Mouse (Mus musculus): ENCODE data around the gene Foxj3.
"Not testable (repeated sequence)": the region's sequence is repeated elsewhere in the genome, so short reads cannot be mapped to it uniquely, and the experiment has no call there.

The Foxj3 gene

DNA sequence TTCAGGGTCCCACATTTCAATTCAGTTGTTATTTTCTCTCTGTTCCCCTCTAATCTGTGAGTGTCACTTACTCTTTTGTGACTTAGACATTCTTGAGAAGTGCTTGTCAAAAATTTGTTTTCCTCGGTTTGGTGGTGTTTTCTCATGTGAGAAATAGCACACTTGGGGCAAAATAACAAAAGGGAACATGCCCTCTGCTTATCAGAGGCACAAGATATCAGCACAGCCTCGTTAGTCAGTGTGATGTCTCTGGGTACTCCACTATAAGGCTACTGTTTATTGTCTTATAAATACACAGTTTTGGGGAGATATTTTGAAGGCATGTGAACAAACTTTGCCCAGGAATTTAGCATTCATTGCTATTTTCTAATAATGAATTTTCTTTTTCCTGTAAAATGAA lies 37.7 kb downstream of the Foxj3 start:
- no peak for DNase-seq

DNA sequence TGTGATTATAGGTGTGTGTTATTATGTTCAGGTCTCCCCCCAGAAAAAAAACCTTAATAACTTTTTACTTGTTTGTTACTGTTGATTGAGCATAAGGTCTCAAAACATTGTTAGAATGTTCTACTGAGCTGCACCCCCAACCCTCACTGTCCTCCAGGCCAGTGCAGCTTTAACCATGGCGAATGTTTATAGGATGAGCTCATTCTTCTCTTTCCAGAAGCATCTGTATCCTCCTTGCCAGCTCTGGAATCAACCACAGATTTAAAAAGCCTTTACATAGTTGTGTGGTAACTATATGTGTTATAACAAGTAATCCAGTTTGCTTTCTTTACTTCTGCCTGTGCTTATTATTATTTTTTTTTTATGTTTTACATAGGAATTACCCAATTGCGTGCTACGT lies 38.7 kb downstream of the Foxj3 start:
- no peak for DNase-seq

DNA sequence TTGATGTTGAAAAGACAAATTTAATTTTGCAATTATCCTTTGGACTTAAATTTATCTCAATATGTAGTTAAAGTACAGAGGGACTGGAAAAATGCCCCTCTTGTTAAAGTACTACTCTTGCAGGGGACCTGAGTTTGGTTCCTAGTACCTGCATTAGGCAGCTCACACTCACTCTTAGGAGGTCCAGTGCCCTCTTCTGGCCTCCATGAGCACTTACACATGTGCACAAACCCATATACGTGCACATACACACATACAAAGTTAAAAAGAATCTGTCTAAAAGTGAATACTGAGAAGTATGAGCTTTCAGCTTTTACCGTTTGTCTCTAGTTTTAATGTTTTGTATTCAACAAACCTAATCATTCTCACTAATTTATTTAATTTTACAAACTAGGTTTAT lies 51.2 kb downstream of the Foxj3 start:
- DNase-seq, result no peak

DNA sequence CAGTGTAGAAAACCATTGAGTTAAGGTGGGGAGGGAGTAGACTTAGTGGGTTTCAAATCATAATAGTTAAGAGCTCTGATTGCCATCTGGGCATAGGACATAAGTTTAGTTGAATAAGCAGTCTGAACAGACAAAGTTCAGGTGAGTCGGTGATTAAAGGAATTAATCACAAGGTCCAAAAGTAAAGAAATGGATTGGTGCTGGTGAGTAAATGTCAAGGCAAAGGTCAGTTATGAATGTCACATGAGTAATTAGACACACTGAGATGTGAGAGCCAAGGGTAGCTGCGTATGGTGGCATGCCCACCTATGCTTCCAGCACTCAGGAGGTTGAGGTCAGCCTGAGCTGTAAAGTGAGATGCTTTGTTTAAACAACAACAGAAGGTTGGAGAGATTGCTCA lies 52.6 kb downstream of the Foxj3 start:
- DNase-seq, result no peak

DNA sequence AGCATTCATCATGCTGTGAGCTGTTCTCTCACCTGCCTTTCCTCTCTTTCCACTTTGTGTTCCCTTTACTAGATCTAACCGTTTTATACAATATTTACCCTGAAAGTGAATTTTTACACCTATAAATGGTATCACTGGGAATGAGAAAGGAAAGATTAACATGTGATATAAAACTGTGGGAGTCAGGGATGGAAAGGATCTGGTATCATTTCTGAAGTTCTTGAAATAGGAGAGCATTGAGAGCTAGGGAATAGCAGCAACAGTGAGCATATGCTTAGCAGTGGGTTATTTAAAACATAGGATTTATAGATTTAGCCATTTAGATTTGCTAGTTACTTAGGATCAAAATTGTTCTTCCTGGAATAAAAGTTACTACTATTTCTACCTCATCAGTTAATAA lies 53.2 kb downstream of the Foxj3 start:
- DNase-seq, result no peak

DNA sequence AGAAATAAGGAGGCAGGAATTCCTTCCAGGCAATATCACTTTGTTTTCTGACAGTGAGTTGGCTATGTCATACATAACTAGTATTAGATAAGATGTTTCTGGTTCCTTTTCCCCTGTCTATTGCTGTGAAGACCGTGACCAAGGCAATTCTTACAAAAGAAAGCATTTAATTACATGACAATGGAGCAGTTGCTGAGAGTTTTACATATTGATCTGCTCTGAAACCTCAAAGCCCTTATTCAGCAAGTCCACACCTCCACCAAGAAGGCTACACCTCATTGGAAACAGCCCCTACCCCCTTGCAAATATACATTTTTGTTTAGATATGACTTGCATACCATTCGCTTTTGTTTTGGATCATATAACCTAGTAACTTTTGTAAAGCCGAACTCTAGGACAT lies 55.7 kb downstream of the Foxj3 start:
- no peak for DNase-seq

DNA sequence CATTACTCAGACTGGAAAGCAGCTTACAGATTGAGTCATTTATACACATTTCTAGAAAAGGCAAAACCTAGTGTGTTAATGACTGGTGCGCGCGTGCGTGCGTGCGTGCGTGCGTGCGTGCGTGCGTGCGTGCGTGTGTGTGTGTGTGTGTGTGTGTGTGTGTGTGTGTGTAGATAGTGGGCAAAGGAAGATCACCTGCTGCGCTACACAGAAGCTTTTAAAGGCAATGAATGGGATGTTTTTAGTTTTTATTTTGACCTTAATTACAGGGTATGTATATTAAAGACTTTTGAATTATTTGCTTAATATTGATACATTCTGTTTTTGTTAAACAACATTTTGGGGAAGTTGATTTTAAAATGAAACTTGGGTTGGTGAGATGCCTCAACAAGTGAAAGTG lies 57.5 kb downstream of the Foxj3 start:
- no peak for DNase-seq

DNA sequence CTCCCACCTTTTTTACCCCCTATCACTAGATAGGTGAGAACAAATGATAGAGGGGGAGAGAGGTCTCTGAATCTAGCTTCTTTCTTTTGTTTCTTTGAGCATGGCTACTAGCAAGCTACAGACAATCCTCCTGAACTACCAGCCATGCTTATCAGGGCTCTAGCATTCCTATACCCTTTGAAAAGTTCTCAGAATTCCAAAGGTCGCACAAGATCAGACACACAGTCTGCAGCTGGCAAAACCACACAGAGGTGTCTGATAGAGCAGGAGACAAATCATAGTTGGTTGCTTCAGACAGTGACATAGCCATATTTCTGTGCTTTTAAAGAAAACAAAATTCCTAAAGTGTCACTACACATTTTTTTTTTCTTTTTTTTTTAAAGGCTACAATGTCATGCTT lies 62.8 kb downstream of the Foxj3 start:
- no peak for DNase-seq

DNA sequence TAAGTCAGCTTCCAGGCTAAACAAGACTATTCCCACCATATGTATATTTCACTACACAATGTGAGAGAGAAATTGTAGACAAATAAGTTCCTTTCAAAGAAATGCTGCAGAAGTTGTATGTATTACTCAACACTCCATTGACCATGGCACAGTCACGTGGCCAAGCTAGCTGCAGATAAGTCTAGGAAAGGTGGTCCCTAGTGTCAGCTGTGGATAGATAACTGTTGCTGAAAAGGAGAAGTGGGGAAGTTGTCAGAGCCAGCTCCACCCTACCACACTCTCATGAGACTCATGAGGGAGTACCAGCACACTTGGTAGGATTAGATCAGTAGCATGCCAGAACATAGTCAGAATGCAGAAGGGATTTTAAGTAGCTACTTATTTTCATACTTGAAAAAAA lies 72.7 kb downstream of the Foxj3 start:
- no peak for DNase-seq

DNA sequence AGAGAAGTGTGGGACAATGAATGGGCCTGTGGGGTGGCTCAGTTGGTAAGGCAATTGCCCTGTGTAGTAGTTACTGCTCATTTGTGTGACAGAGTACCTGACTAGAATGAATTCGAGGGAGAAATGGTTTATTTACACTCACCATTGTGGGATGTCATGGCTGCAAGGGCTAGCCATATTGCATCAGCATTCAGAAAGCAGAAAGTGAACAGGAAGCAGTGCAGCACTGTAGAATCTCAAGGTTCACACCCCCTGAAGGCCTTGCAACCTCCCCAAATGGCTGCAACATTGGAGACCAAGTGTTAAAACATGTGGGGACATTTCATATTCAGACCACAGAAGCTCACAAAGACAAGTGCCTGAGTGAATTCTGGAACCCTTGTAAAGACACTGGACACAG lies 77.3 kb downstream of the Foxj3 start:
- DNase-seq, result no peak

DNA sequence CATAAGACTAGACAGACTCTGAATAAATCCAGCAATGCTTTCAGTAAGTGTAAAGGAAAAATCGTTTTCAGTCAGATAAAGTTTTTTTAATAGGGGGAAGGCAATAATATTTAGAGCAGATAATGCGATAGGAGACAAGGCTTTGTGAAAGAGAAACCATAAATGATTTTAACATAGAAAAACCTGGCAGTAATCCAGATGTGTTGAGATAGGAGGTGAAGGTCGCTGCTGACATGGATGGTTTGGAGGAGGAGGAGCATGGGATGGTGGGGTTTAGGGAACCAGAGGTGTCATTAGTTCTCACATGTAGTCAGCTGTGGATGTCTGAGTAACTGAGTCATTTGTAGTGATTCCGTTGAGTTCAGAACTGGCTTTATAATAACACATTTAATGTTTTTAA lies 77.9 kb downstream of the Foxj3 start:
- no peak for DNase-seq

DNA sequence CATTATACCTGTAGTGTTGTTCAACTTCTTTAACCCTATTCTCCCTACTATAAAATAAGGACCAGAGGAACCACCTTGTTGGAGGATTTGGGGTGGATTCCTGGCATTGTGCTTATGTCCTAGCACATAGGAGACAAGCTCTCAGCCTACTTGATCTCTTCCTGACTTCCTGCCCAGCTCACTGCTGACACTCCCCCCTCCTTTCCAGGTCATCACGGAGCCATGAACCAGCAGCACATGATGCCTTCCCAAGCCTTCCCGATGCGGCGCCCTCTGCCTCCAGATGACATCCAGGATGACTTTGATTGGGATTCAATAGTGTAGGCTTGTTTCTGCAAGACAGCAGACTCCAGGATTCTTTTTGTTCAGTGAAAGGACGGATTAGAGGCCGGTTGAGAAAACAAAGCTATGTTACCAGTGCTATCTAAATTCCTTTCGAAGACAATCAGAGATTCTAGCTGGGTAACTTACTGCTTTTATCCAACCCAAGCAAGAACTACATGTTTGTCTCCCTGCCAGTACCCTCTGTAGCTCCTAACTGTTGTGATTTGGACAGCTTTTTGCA lies 89.4 kb downstream of the Foxj3 start:
- DNase-seq, result no peak

DNA sequence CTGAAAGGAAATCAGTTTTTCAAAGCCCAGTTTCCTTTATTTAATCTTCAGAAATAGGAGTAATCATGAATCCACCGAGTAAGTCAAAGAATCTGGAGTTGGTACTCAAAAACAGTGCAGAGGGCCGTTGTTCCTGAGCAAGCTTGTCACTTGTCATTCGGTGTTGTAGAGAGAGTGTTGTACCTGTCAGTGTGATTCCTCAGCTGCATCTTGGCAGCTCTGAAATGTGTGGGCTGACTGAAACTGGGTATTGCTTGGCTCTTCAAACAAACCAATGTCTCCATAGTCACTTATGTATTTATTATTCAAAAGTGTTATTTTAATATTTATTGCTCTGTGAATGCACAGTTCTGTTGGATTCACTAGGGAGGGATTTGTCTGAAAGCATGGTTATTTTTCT lies 90.1 kb downstream of the Foxj3 start:
- no peak for DNase-seq

DNA sequence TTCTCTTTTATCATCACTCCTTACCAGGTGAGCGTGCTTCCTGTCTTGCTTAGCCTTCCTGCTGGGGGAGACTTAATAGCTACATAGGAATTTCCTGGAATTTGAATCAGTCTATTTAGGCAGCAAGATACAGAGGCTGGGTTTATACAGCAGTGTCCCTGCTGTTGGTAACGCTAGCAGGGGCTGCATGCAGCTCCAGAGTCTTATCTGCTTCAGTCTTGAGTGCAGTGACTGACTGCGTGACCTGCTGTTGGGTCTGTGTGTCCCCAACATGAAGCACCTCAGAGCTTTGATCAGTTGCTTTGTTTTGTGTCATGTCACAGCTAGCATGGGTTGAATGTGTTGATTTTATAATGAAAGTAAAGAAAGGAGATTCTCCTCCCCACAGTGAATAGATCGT lies 90.5 kb downstream of the Foxj3 start:
- DNase-seq, result no peak

DNA sequence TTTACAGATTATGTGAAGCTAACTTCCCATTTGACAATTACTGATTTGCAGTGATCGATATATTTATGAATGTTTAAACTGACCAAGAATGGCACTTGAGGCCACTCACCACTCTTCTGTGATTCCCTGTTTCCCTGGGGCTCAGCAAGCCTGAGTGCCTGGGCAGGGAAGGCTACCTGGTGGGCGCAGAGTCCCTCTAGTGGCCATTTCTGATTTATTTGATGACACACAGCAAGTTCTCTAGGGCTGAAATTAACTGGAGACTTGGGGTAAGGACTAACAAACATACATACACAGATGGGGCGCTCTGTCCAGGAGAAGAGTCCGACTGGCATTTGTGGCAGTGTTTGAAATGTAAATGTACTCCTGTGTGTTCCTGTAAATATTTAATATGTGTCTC lies 91.6 kb downstream of the Foxj3 start:
- not testable (repeated sequence) for DNase-seq

DNA sequence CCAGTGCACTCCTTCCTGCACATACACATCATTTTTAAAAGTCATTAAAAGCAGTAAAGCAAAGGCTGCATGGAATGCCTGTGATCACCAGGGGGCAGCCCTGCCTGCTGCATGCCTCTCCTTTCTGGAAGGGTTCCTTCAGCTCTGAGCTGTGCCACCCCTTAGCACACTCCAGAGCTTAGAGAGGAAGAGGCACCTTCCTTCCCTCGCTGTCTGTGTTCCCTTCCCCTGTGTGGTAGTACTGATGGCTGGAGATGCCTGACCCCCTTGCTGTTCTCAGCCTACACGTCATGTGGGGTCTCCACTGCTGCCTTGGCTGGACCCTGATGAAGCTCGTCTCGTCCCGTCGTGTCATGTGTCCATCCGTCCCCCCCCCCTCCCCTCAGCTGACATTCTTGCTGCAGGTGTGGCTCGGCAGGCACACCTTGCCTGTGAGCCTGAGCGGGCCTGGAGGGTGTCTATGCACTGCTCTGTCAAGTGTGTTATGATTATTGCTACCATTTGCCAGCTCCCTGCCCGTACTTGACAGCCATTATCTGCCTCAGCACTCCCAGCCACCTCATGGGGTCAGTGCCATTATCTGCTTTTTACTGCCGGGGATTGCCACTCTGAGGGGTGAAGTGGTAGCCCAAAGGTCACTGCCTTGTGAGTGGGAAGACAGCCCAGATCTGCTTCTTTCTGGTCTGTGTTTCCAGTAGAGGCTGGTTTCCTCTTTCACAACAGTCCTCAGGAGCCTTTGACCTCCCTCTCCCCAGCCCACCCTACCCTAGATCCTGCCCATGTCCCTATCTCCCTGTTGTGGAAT lies 94.5 kb downstream of the Foxj3 start:
- peak; percentile 67 for DNase-seq

DNA sequence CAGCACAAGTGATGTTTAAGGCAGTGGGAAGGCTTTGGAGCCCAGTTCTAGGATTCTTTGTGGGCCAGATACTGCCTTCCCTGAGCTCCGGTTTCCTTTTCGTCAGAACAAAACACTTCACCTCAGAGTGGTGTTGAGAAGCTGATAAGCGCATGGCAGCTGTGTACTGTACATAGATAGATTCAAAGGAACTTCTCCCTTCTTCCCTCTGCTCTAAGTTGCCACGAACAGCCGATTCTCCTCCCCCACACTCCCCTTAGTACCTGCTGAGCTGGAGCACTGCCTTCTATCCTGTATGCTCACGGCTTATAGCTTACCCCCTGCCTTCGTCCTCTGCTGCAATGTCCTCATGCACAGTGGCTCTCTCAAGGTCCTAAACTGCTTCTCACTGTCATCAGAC lies 95.9 kb downstream of the Foxj3 start:
- no peak for DNase-seq

DNA sequence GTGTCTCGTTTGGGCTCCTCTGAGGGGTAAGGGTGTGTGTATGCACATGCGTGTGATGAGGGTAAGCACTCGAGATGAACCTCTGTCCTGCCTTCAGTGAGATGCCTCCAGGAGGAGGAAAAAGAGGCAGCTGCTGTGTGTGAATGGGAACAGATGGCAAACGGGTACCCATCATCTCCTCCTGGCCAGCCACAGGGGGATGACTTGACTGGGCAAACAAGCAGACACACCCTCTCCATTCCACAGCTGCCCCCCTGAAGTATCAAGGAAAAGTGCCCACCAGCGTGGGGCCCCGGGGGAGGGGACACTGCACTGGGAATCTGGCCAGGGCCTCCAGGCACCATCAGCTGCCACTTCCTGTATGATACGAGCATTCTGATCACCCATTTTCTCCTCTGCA lies 96.5 kb downstream of the Foxj3 start:
- DNase-seq, result no peak

DNA sequence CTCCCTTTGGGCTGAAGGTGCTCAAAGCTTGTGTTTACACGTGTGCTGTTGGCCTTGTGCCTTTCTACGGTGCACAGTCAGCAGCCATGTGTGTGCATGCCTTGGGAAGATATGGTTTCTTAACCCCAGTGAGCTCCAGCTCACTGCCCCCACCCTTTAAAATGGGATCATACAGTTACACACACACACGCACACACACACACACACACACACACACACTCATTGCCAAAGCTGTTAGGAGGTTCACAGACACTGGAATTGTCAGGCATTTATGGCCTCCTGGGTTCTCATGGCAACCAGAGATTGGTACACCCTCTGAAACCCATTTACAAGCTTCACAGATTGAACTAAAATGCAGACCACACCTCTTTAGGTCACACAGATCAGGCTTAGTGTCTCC lies 97.1 kb downstream of the Foxj3 start:
- DNase-seq, result no peak

DNA sequence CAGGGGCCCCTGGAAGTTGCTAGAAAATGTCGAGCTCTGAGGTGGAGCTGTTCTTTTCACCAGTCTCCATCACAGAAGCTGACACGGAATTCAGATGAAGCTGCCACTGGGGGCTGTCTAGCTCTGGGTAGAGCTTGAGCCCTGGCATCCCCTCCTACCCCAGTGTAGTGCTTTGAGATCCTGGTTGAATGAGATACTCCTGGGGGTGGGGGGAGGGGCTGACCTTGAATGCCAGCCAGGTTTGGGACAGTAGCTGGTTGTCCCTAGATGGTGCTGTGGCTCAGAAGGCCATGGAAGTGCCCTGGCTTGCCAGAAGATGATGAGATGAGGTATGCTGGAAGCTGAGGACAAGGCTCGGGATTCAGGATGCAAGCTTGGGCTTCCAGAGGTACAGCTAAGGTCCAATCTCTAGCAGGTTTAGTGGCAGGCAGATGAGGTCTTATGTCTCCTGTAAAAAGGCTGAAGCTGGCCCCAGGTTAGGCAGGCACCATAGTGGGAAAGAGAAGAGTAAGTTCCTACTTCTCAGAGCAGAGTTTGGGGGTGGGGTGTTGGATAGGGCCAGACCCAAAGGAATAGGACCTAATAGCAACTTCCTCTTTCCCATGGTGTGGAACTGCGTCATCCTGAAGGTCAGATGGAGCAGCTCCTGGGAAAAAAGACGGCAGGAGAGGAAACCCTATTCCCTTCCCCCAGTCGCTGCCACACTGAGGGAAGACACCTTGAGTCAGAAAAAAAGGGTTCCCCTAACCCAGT lies 98.3 kb downstream of the Foxj3 start:
- no peak for DNase-seq

DNA sequence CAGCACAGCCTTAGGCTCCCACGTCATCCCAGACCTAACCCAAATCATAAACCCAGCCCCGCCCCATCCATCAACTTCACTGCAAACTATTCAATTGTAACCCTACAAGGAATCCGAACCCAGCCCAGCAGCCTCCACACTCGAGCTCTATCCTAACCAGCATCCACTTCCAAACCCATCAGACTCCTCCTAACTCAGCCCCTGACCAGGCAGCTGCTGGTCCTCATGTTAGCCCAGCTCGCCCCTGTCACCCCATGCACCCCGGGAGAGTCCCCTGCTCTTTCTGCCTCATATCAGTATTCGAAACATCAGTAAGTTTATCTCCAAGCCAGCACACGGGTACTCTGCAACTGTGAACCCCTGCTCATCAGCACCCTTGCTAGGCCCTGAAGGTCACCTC lies 98.9 kb downstream of the Foxj3 start:
- DNase-seq, result no peak

DNA sequence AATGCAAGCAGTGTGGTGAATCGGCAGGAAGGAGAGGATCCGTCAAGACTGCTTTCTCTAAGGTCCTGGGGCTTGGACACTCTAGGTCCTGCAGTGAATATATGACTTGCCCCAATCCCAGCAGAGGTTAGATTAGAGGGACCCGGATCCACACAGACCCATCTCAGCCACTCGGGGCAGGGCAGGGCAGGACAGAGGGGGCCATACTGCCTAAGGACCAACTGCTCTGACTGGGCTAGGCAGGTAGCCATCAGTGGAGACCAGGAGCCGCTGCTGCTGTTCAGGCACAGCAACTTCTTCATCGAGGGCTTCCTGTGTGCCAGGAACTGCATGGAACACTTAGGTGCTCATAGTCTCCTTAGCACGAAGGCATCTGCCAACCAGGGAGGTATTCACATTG lies 99.9 kb downstream of the Foxj3 start:
- DNase-seq, result no peak

DNA sequence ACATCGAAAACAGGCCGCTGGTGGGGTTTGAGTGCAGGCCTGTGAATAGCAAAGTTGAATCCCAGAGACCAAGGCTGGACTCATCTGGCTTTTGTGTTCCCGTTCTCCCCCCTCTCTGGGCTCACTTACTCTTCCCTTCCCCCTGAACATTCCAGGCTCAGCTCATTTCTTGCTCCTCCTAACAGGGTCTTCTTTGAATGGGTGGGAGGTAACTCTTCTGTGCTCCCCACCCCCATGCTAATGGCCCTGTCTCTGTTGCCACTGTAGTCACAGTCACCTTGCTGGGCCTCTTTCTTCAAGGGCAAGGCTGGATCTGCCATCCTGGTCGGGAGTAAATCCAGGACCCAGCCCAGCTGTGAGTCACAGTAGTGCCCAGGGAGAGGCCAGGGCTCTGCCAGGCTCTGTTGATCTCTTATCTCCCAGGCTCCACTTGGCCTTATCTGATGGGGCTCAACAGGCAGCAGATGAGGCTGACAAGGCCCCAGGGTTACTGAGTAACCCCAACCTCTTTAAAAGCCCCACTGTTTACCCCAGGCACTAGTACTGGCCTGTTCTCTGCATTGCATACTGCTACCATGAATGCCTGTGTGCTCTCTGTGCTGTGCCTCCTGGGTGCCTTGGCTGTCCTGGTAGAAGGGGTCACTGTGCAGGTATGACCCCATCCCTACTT lies 100.5 kb downstream of the Foxj3 start, which contains the start of gene Guca2a:
TSS of gene Guca2a (plus strand) at position 529 of the 670 bp plus-strand sequence.
- no peak for DNase-seq

DNA sequence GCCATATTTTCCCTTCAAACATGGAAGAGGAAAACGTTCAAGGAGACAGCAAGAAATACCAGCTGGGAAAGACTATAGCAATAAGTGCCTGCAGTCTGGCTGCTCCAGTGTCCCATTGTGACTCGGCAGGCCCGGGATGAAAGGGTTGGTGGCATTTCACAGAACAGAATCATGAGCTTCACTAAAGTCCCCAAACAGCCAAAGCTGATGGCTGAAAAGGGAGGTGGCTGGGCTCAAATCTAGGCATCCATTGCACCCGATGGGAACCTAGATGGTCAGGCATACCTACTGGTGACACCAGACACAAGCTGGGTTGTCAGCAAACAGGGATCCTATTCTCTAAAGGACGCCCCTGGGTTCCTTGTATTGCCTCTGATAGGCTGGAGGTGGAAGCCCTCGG lies 101.1 kb downstream of the Foxj3 start:
- DNase-seq, result no peak
